Mouse (Mus musculus): ENCODE data around the gene Arhgef19. TPM values are rescaled to one million over a fixed set of nuclear protein-coding genes. Genes with fewer than 3 reads are reported as not detected.

Arhgef19 gene
- 0.35 TPM in 1 of 2 replicates, not detected in the other for polyA plus RNA-seq (2012; ENCODE audit: low replicate concordance)

GRCm38 (mm10) chr4:141239388-141240125 lies at the start of gene Arhgef19:
TSS of gene Arhgef19 (plus strand) at chr4:141239499.

GRCm38 (mm10) chr4:141213770-141214336 lies 25.4 kb upstream of the Arhgef19 start, which contains the start of gene Rsg1:
TSS of gene Rsg1 (plus strand) at chr4:141213956.

GRCm38 (mm10) chr4:141301116-141301553 lies 61.8 kb downstream of the Arhgef19 start, which contains the start of gene Epha2:
TSS of gene Epha2 (plus strand) at chr4:141301240.

Other genes with a start within 250 kb of the Arhgef19 start
- gene Mfap2, start 229.1 kb upstream of the Arhgef19 start, polyA plus RNA-seq (2012; ENCODE audit: low replicate concordance), result 0.22 TPM in 1 of 2 replicates, not detected in the other
- 12.5 and 24.7 TPM in 2 replicates for gene Crocc, start 178.9 kb upstream of the Arhgef19 start, polyA plus RNA-seq (2012; ENCODE audit: low replicate concordance)
- gene Necap2, start 161.1 kb upstream of the Arhgef19 start, polyA plus RNA-seq (2012; ENCODE audit: low replicate concordance), result 133 and 149 TPM in 2 replicates
- gene Spata21, start 151.2 kb upstream of the Arhgef19 start, polyA plus RNA-seq (2012; ENCODE audit: low replicate concordance), result not detected in 2 replicates
- 131 and 150 TPM in 2 replicates for gene Szrd1, start 99.7 kb upstream of the Arhgef19 start, polyA plus RNA-seq (2012; ENCODE audit: low replicate concordance)
- 14.4 and 15.2 TPM in 2 replicates for gene Fbxo42, start 91.6 kb upstream of the Arhgef19 start, polyA plus RNA-seq (2012; ENCODE audit: low replicate concordance)
- 0.49 and 0.60 TPM in 2 replicates for gene Rsg1, start 25.5 kb upstream of the Arhgef19 start, polyA plus RNA-seq (2012; ENCODE audit: low replicate concordance)
- 0.85 and 1.2 TPM in 2 replicates for gene Epha2, start 61.7 kb downstream of the Arhgef19 start, polyA plus RNA-seq (2012; ENCODE audit: low replicate concordance)
- gene Fam131c, start 128.7 kb downstream of the Arhgef19 start, polyA plus RNA-seq (2012; ENCODE audit: low replicate concordance), result not detected in 2 replicates
- gene Clcnka, start 159.2 kb downstream of the Arhgef19 start, polyA plus RNA-seq (2012; ENCODE audit: low replicate concordance), result not detected in 2 replicates
- not detected in 2 replicates for gene Clcnkb, start 176.5 kb downstream of the Arhgef19 start, polyA plus RNA-seq (2012; ENCODE audit: low replicate concordance)
- gene Hspb7, start 181.3 kb downstream of the Arhgef19 start, polyA plus RNA-seq (2012; ENCODE audit: low replicate concordance), result 0.07 TPM in 1 of 2 replicates, not detected in the other
- not detected in 2 replicates for gene Srarp, start 196.6 kb downstream of the Arhgef19 start, polyA plus RNA-seq (2012; ENCODE audit: low replicate concordance)
- 36.6 and 45.4 TPM in 2 replicates for gene Zbtb17, start 205.2 kb downstream of the Arhgef19 start, polyA plus RNA-seq (2012; ENCODE audit: low replicate concordance)